Mouse (Mus musculus): ENCODE measurements around the gene Iffo1. TPM values are rescaled to one million over a fixed set of nuclear protein-coding genes. Genes with fewer than 3 reads are reported as not detected.
A peak's percentile ranks its signal among the peaks of the same experiment; 100 is the strongest.

Gene Iffo1
- 16.5 and 19.5 TPM in 2 replicates for total RNA-seq (2017)

DNA sequence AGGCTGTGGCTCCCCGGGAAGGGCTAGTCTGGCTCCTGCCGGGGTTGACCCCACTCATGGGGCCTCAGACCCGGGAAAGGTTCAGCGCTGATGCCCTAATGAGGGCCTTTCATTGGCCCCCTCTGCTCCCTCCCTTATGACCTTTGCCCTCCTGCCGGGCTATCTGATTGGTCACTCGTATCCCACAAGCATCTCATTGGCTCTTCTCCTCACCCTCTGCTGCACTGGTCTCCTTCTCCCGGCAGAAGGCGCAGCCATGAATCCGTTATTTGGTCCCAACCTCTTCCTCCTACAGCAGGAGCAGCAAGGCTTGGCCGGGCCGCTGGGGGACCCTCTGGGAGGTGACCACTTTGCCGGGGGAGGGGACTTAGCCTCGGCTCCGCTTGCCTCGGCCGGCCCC, at the start of gene Iffo1:
Gene Iffo1, plus strand, starts transcription at position 241 of the 400 bp plus-strand sequence.
- ATAC-seq (replicated peaks; ENCODE audit: low read depth, poor library complexity, severe bottlenecking) = peak; percentile 90

DNA sequence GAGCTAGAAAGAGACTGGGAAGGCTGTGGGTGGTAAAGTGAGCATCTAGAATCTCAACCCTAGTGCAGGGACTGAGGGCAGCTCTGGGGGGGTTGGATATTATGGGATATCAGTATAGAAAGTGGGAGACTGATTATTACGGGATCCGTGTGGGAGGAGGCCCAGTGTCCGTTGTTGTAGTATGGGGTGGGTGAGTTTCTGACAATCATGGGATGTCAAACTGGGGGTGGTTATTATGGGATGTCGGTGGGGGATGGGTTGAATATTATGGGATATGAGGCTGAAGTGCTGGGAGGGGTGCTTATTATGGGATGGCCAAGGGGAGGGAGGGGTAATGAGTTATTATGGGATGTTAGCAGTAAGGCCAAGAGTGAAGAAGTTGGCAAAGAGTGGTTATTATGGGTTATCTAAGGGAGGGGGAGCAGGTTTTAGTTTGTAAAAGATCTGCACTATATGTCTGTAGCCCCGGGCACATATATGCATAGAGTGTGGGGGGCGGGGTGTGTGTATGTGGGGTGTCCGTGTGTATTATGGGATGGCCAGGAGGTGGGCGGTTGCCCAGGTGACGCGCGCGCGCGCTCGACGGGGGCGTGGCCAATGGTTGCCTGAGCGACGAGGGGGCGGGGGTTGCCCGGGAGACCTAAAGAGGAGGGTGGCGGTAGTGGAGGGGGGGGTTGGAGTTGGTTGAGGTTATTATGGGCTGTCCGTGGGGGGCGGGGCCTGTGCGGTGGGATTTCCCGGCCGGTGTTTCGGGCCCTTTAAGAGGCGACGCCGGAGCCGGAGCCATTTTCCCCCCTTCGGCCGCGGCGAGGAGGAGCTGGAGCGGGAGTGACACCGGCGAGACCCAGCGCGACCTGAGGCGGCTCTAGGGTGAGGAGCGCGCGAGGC, 49.4 kb upstream of the Iffo1 start, which contains the start of gene Chd4:
Gene Chd4, plus strand, starts transcription at position 591 of the 888 bp plus-strand sequence.
- peak; percentile 53 for ATAC-seq (replicated peaks; ENCODE audit: low read depth, poor library complexity, severe bottlenecking)

DNA sequence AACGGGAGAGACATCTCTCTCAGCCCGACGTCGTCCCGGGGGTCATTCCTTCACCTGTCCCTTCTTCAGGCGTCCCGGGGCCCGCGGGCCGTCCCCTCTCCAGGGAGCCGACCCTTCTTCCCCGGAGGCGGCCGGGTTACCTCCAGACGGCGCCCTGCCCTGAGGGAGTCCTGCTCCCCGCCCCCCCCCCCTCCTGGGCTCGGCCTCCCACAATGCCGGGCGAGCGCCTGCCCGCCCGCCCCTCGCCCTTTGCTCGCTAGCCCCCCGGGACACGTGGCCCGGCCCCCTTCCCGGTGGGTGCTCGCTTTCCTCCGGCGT, 48.8 kb upstream of the Iffo1 start:
- no peak for ATAC-seq (replicated peaks; ENCODE audit: low read depth, poor library complexity, severe bottlenecking)

GRCm38 (mm10) chr6:125096597-125097345, 48.3 kb upstream of the Iffo1 start:
- ATAC-seq (replicated peaks; ENCODE audit: low read depth, poor library complexity, severe bottlenecking) = no peak; the same call in 1 of the 2 replicates

DNA sequence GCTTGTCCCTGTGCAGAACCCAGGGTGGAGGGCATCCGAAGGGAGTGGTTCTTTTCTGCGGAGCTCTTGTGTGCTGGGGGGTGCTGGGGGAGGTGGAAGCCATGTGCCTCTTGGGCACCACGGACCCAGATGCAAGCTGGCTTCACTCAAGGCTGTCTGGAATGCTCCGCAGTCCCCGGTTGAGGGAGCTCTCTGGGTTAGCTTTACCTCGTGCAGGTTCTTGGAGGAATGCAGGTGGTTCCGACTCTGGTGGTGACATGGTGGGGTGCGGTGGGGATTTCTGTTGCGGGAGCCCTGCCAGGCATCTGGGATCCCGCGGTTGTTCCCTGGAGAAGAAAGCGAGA, 47.7 kb upstream of the Iffo1 start:
- no peak for ATAC-seq (replicated peaks; ENCODE audit: low read depth, poor library complexity, severe bottlenecking)

DNA sequence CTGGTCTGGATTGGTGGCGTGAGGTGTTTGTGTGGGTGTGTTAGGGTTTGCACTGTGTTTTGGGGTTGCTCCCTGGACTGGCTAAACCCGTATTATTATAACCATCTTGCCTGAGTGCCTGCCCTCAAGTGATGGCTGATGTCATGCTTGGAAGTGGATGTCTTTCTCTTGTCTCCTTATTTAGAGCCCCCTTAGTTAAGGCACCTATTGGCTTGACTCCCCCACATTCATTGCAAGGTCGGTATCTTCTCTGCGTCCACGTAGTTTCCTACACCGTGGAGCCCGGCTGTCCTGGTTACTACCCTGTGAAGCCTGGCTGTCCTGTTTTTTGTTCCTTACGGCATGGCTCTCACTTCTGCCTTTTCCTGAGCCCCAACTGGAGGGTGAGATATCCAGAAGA, 47.1 kb upstream of the Iffo1 start:
- no peak for ATAC-seq (replicated peaks; ENCODE audit: low read depth, poor library complexity, severe bottlenecking)

DNA sequence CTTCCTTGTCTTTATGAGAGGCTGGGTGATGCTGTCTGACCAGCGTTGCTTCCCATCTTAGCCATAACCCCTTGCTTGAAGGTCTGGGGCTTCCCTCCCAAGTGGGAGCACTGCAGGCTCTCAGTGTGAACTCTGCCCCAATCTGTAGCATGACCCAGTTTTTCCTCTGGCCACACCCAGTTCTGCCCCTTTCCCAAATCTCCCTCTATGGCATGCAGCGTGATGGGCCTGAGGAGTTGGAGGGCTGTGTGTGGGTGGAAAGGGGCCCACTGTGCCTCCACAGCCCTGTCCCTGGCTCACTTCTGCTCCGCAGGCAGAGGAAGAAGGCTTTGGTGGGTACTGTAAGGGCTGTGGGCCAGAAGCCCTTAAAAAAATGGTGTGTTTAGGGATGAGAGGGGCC, 46.5 kb upstream of the Iffo1 start:
- ATAC-seq (replicated peaks; ENCODE audit: low read depth, poor library complexity, severe bottlenecking) = no peak

DNA sequence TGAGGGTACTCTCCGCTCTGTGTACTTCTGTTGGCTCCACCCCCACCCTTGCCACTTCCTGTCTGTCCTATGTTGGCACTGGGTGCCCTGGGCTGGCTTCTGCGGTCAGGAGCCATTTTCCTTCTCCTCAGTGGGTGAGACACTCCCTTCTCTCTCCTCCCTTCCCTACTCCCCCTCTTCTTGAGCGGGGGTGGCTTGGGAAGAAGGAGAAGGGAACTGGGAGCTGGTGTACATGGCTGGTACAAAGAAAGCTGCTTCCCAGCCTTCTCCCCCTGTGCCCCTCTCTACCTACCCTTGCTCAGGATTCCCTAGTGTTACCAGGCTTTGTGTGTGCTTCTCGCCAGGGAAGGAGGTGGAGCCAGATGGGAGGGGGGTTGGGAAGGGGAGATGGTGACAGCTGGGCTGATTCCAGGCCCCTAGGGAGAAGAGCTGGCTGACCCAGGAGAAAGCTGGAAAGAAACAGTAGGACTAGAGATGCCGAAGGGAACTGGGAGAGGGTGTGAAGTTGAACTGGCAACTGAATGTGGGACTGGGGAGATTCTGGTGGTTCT, 45.5 kb upstream of the Iffo1 start:
- ATAC-seq (replicated peaks; ENCODE audit: low read depth, poor library complexity, severe bottlenecking) = peak; percentile 58

DNA sequence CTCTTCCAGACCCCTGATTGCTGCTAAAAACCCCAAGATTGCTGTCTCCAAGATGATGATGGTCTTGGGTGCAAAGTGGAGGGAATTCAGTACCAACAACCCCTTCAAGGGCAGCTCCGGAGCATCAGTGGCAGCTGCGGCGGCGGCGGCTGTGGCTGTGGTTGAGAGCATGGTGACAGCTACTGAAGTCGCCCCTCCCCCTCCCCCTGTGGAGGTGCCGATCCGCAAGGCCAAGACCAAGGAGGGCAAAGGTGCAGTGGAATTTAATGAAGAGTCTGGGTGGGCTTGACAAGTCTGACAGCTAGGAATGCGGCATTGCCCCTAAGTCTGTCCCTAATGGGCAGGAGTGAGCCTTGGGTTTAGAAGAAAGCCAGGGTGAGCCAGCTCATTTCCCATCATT, 43.6 kb upstream of the Iffo1 start:
- no peak for ATAC-seq (replicated peaks; ENCODE audit: low read depth, poor library complexity, severe bottlenecking)

DNA sequence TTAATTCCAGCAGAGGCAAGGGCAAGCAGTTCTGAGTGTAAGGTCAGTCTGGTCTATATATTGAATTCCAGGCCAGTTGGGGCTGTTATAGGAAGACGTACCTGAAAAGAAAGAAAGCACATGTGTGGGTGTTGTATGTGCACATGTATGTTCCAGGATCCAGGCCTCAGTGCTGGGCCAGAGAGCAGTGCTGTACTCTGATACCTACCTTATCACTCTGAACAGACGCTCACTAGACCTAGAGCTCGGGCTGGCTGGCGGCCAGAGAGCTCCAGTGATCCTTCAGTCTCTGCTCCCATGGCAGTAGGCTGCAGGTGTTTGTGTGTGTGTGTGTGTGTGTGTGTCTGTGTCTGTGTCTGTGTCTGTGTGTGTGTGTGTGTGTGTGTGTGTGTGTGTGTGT, 40.8 kb upstream of the Iffo1 start:
- ATAC-seq (replicated peaks; ENCODE audit: low read depth, poor library complexity, severe bottlenecking) = peak; percentile 68

GRCm38 (mm10) chr6:125107705-125108104, 37.3 kb upstream of the Iffo1 start:
- ATAC-seq (replicated peaks; ENCODE audit: low read depth, poor library complexity, severe bottlenecking) = no peak

GRCm38 (mm10) chr6:125109371-125109770, 35.7 kb upstream of the Iffo1 start:
- ATAC-seq (replicated peaks; ENCODE audit: low read depth, poor library complexity, severe bottlenecking) = no peak

GRCm38 (mm10) chr6:125110927-125111326, 34.1 kb upstream of the Iffo1 start:
- peak; percentile 55 for ATAC-seq (replicated peaks; ENCODE audit: low read depth, poor library complexity, severe bottlenecking)

DNA sequence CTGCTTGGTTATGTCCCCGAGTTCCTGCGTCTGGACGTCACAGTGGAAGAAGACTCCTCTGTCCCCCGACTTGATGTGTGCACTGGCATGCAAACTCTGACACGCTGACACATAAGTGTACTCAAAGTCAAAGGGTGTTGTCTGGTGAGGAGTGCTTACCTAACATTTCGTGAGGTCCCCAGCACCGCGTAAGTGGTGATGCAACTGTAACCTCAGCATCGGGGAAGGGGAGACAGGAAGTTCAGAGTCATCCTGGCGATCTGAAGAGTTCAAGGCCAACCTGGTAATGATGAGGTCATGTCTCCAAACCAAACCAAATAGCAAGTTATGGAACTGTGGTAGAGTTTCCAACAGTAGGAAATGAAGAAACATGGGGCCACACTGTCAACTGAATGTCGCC, 32.5 kb upstream of the Iffo1 start:
- ATAC-seq (replicated peaks; ENCODE audit: low read depth, poor library complexity, severe bottlenecking) = peak; percentile 31; the same call in 1 of the 2 replicates

- no peak for ATAC-seq (replicated peaks; ENCODE audit: low read depth, poor library complexity, severe bottlenecking)
Measured at GRCm38 (mm10) chr6:125119387-125119786, 25.7 kb upstream of the Iffo1 start.

GRCm38 (mm10) chr6:125128724-125129123, 16.3 kb upstream of the Iffo1 start:
- no peak for ATAC-seq (replicated peaks; ENCODE audit: low read depth, poor library complexity, severe bottlenecking)

DNA sequence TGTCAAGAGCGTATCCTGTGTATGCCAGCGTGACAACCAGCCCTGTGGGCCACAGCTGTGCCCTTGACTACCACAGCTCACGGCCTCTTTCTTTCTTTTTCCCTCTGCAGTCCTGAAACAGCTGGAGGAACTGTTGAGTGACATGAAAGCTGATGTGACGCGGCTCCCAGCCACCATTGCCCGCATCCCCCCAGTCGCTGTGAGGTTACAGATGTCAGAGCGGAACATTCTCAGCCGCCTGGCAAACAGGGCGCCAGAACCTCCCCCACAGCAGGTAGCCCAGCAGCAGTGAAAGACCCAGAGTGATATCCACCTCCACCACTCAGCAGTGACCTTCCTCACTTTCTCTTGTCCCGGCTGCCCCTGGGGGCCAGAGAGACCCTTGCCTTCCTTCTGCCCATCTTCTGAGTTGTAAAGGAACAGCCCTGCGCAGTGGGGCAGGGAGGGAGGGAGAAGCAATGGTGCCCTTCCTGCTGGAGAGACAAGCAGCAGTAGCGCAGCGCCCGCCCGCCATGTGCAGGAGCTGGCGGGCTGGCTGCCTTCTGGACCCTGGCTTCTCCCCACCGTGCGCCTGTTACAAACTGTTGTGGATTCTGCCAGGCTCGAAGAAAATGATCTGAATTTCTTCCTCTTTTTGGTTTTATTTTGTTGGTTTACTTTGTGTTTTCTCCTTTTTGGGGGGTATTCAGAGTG, 15.2 kb upstream of the Iffo1 start:
- no peak for ATAC-seq (replicated peaks; ENCODE audit: low read depth, poor library complexity, severe bottlenecking)

- peak; percentile 91 for ATAC-seq (replicated peaks; ENCODE audit: low read depth, poor library complexity, severe bottlenecking)
Measured at GRCm38 (mm10) chr6:125131302-125132156, 13.5 kb upstream of the Iffo1 start, which contains the start of gene Nop2. TSS of gene Nop2 (plus strand) at chr6:125131909.

- no peak for ATAC-seq (replicated peaks; ENCODE audit: low read depth, poor library complexity, severe bottlenecking)
Measured at GRCm38 (mm10) chr6:125132470-125132869, 12.6 kb upstream of the Iffo1 start.

Data from common myeloid progenitor, adult 5-6 weeks (primary cell).